Mouse (Mus musculus): ENCODE measurements around the gene Wnt10b. TPM values are rescaled to one million over a fixed set of nuclear protein-coding genes. Genes with fewer than 3 reads are reported as not detected.
"Not testable (repeated sequence)": the region's sequence is repeated elsewhere in the genome, so short reads cannot be mapped to it uniquely, and the experiment has no call there.

The Wnt10b gene
- polyA plus RNA-seq (2015; fragmentation: Nextera tagmentation; extraction: Ambion mirVana), result 0.06 TPM in 1 of 2 replicates, not detected in the other

GRCm38 (mm10) chr15:98777762-98778161 lies at the start of gene Wnt10b:
Wnt10b (minus strand) TSS chr15:98778150.
- no peaks in the 10 kb centered on the region for H3K9me3 ChIP-seq (ENCODE audit: control insufficient read depth, low read length)
- peak within 1 kb of the TSS; percentile 54 for H3K4me2 ChIP-seq (ENCODE audit: low read length)
- peak within 1 kb of the TSS; percentile 41 for H3K9ac ChIP-seq (ENCODE audit: low read depth, low read length)
- H3K4me1 ChIP-seq (ENCODE audit: control insufficient read depth, insufficient read depth, low read depth, low read length), result peaks cover 9% of the 10 kb centered on the region
- H3K27me3 ChIP-seq (replicated peaks; ENCODE audit: control insufficient read depth, insufficient read depth, low read length), result peaks cover 88% of the 10 kb centered on the region
- WGBS, result under 1% methylated on average over 29 of the region's 33 CpGs
- H3K4me3 ChIP-seq (ENCODE audit: low read length), result peak within 1 kb of the TSS; percentile 32
- H3K36me3 ChIP-seq (ENCODE audit: control insufficient read depth, insufficient read depth, low read length), result no peaks in the 10 kb centered on the region
- no peak for ATAC-seq
- no peak within 1 kb of the TSS for H3K27ac ChIP-seq (ENCODE audit: low read depth, low read length)

GRCm38 (mm10) chr15:98827611-98828011 lies 49.7 kb upstream of the Wnt10b start:
- Histone ChIP-seq H3K27me3 (replicated peaks; ENCODE audit: control insufficient read depth, insufficient read depth, low read length) (no peaks in the 10 kb centered on the region), H3K36me3 (ENCODE audit: control insufficient read depth, insufficient read depth, low read length) (peaks cover 5% of the 10 kb centered on the region), H3K4me2 (ENCODE audit: low read length) (no peak overlapping the region), H3K27ac (ENCODE audit: low read depth, low read length) (no peak overlapping the region), H3K4me3 (ENCODE audit: low read length) (no peak overlapping the region), H3K9me3 (ENCODE audit: control insufficient read depth, low read length) (no peaks in the 10 kb centered on the region), H3K4me1 (ENCODE audit: control insufficient read depth, insufficient read depth, low read depth, low read length) (peaks cover 6% of the 10 kb centered on the region), H3K9ac (ENCODE audit: low read depth, low read length) (no peak overlapping the region)
- WGBS, result 90% methylated on average over 7 of the region's 7 CpGs
- no peak for ATAC-seq

GRCm38 (mm10) chr15:98823434-98823833 lies 45.5 kb upstream of the Wnt10b start:
- Histone ChIP-seq H3K27ac (ENCODE audit: low read depth, low read length) (no peak overlapping the region), H3K4me3 (ENCODE audit: low read length) (no peak overlapping the region), H3K4me1 (ENCODE audit: control insufficient read depth, insufficient read depth, low read depth, low read length) (no peaks in the 10 kb centered on the region), H3K4me2 (ENCODE audit: low read length) (no peak overlapping the region), H3K36me3 (ENCODE audit: control insufficient read depth, insufficient read depth, low read length) (peaks cover 5% of the 10 kb centered on the region), H3K27me3 (replicated peaks; ENCODE audit: control insufficient read depth, insufficient read depth, low read length) (no peaks in the 10 kb centered on the region), H3K9me3 (ENCODE audit: control insufficient read depth, low read length) (no peaks in the 10 kb centered on the region), H3K9ac (ENCODE audit: low read depth, low read length) (no peak overlapping the region)
- 71% methylated on average over 3 of the region's 3 CpGs for WGBS
- ATAC-seq, result no peak

GRCm38 (mm10) chr15:98822147-98822546 lies 44.2 kb upstream of the Wnt10b start:
- Histone ChIP-seq H3K9ac (ENCODE audit: low read depth, low read length) (no peak overlapping the region), H3K4me1 (ENCODE audit: control insufficient read depth, insufficient read depth, low read depth, low read length) (no peaks in the 10 kb centered on the region), H3K27ac (ENCODE audit: low read depth, low read length) (no peak overlapping the region), H3K4me2 (ENCODE audit: low read length) (no peak overlapping the region), H3K9me3 (ENCODE audit: control insufficient read depth, low read length) (no peaks in the 10 kb centered on the region), H3K36me3 (ENCODE audit: control insufficient read depth, insufficient read depth, low read length) (peaks cover 5% of the 10 kb centered on the region), H3K27me3 (replicated peaks; ENCODE audit: control insufficient read depth, insufficient read depth, low read length) (no peaks in the 10 kb centered on the region), H3K4me3 (ENCODE audit: low read length) (no peak overlapping the region)
- 91% methylated on average over 5 of the region's 5 CpGs for WGBS
- no peak for ATAC-seq

GRCm38 (mm10) chr15:98821403-98821802 lies 43.5 kb upstream of the Wnt10b start:
- Histone ChIP-seq H3K4me1 (ENCODE audit: control insufficient read depth, insufficient read depth, low read depth, low read length) (no peaks in the 10 kb centered on the region), H3K9me3 (ENCODE audit: control insufficient read depth, low read length) (no peaks in the 10 kb centered on the region), H3K27ac (ENCODE audit: low read depth, low read length) (no peak overlapping the region), H3K36me3 (ENCODE audit: control insufficient read depth, insufficient read depth, low read length) (peaks cover 6% of the 10 kb centered on the region), H3K4me3 (ENCODE audit: low read length) (no peak overlapping the region), H3K9ac (ENCODE audit: low read depth, low read length) (no peak overlapping the region), H3K27me3 (replicated peaks; ENCODE audit: control insufficient read depth, insufficient read depth, low read length) (no peaks in the 10 kb centered on the region), H3K4me2 (ENCODE audit: low read length) (no peak overlapping the region)
- no peak for ATAC-seq
- 29% methylated on average over 10 of the region's 10 CpGs for WGBS

- Histone ChIP-seq H3K4me2 (ENCODE audit: low read length) (no peak overlapping the region), H3K9me3 (ENCODE audit: control insufficient read depth, low read length) (no peaks in the 10 kb centered on the region), H3K27ac (ENCODE audit: low read depth, low read length) (no peak overlapping the region), H3K4me1 (ENCODE audit: control insufficient read depth, insufficient read depth, low read depth, low read length) (no peaks in the 10 kb centered on the region), H3K36me3 (ENCODE audit: control insufficient read depth, insufficient read depth, low read length) (peaks cover 7% of the 10 kb centered on the region), H3K4me3 (ENCODE audit: low read length) (no peak overlapping the region), H3K9ac (ENCODE audit: low read depth, low read length) (no peak overlapping the region), H3K27me3 (replicated peaks; ENCODE audit: control insufficient read depth, insufficient read depth, low read length) (no peaks in the 10 kb centered on the region)
- 86% methylated on average over 4 of the region's 4 CpGs for WGBS
- no peak for ATAC-seq
These were observed 43.0 kb upstream of the Wnt10b start for GRCm38 (mm10) chr15:98820937-98821336.

GRCm38 (mm10) chr15:98818171-98818570 lies 40.2 kb upstream of the Wnt10b start:
- Histone ChIP-seq H3K9me3 (ENCODE audit: control insufficient read depth, low read length) (no peaks in the 10 kb centered on the region), H3K36me3 (ENCODE audit: control insufficient read depth, insufficient read depth, low read length) (peaks cover 10% of the 10 kb centered on the region), H3K4me2 (ENCODE audit: low read length) (no peak overlapping the region), H3K4me3 (ENCODE audit: low read length) (no peak overlapping the region), H3K27me3 (replicated peaks; ENCODE audit: control insufficient read depth, insufficient read depth, low read length) (no peaks in the 10 kb centered on the region), H3K27ac (ENCODE audit: low read depth, low read length) (no peak overlapping the region), H3K4me1 (ENCODE audit: control insufficient read depth, insufficient read depth, low read depth, low read length) (no peaks in the 10 kb centered on the region), H3K9ac (ENCODE audit: low read depth, low read length) (no peak overlapping the region)
- ATAC-seq, result no peak
- WGBS, result 91% methylated on average over 7 of the region's 7 CpGs

- Histone ChIP-seq H3K27ac (ENCODE audit: low read depth, low read length) (no peak overlapping the region), H3K27me3 (replicated peaks; ENCODE audit: control insufficient read depth, insufficient read depth, low read length) (peaks cover 21% of the 10 kb centered on the region), H3K4me3 (ENCODE audit: low read length) (no peak overlapping the region), H3K36me3 (ENCODE audit: control insufficient read depth, insufficient read depth, low read length) (peaks cover 16% of the 10 kb centered on the region), H3K4me2 (ENCODE audit: low read length) (no peak overlapping the region), H3K4me1 (ENCODE audit: control insufficient read depth, insufficient read depth, low read depth, low read length) (peaks cover 12% of the 10 kb centered on the region), H3K9ac (ENCODE audit: low read depth, low read length) (no peak overlapping the region), H3K9me3 (ENCODE audit: control insufficient read depth, low read length) (no peaks in the 10 kb centered on the region)
- no peak for ATAC-seq
- WGBS, result 84% methylated on average over 20 of the region's 20 CpGs
These were observed 34.9 kb upstream of the Wnt10b start for GRCm38 (mm10) chr15:98812741-98813424.

- not testable (repeated sequence) for H3K9ac ChIP-seq (ENCODE audit: low read depth, low read length); H3K27ac ChIP-seq (ENCODE audit: low read depth, low read length); H3K9me3 ChIP-seq (ENCODE audit: control insufficient read depth, low read length); H3K4me2 ChIP-seq (ENCODE audit: low read length); H3K4me3 ChIP-seq (ENCODE audit: low read length); ATAC-seq
- H3K36me3 ChIP-seq (ENCODE audit: control insufficient read depth, insufficient read depth, low read length), result peaks cover 12% of the 10 kb centered on the region
- peaks cover 34% of the 10 kb centered on the region for H3K27me3 ChIP-seq (replicated peaks; ENCODE audit: control insufficient read depth, insufficient read depth, low read length)
- H3K4me1 ChIP-seq (ENCODE audit: control insufficient read depth, insufficient read depth, low read depth, low read length), result peaks cover 35% of the 10 kb centered on the region
- 70% methylated on average over 6 of the region's 6 CpGs for WGBS
These were observed 32.3 kb upstream of the Wnt10b start for GRCm38 (mm10) chr15:98810212-98810611.
